In the genomic region with DNA sequence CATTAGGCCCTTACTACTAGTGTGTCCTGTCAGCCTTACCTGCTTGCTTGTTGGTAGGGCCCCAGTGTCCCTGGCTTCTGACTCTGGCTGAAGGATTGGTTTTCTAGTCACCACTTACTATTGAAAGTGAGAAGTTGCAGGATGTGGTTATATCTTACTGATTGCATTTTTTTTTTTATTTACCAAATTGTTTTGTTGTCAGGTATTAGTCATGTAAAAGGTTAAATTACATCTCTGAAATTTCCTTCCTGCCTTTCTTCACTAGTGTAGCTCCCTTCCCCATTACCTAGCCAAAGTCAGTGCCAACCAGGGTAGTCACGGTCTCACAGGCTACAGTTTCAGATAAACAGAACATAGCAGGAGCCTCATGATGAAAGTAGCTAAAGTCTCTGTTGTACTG, we compare ENCODE assay signal across 25 mouse cellular contexts.
DNase-seq lines count a peak whose midpoint lies in the region; ATAC-seq lines count a peak whose summit lies in the region.
"Had no signal": no experiment of that assay in that cellular context is flagged by ENCODE, and none has a peak within 500 bp of the region (broad histone marks: within the 10 kb centered on the region; RNA-seq: fewer than 3 reads in every experiment).

No protein-coding gene starts in this region.

- H3K4me3 ChIP-seq in limb, embryonic 10.5 days: no peak overlapping the region
- H3K4me3 ChIP-seq: forebrain, embryonic 13.5 days; heart, embryonic 10.5 days; intestine, embryonic 15.5 days; kidney, embryonic 15.5 days; limb, embryonic 12.5 days; neural tube, embryonic 12.5 days; stomach, embryonic 15.5 days had no signal

- peak; percentile 86 for ATAC-seq in activated CD4-positive, CD25-positive, alpha-beta regulatory T cell, adult 4 months
- ATAC-seq in inflammation-experienced regulatory T-cells, adult 6 months: peak; percentile 85
- ATAC-seq: forebrain, embryonic 13.5 days; intestine, embryonic 15.5 days had no signal

- no peaks in the 10 kb centered on the region for H3K9me3 ChIP-seq in limb, embryonic 10.5 days (replicated peaks)
- H3K9me3 ChIP-seq: forebrain, embryonic 13.5 days; heart, embryonic 10.5 days; intestine, embryonic 15.5 days; kidney, embryonic 15.5 days; limb, embryonic 12.5 days; neural tube, embryonic 12.5 days; stomach, embryonic 15.5 days had no signal

- peak; percentile 25 to 44 for DNase-seq in kidney, postnatal 36 days
- DNase-seq in kidney, postnatal 25 days: no peak
- peak; percentile 56 for DNase-seq in CD4-positive helper T cell, adult 2 months (ENCODE audit: low read depth, low spot score)
- no peak for DNase-seq in cerebellum, postnatal 10 days
- DNase-seq in limb, embryonic 10.5 days (ENCODE audit: low spot score): no peak
- no peak for DNase-seq in cerebellum, adult 18-20 months
- DNase-seq: adrenal gland, postnatal 25 days; cerebellum, adult 2 months; cerebellum, postnatal 36 days; gastrocnemius, postnatal 25 days; heart, postnatal 4 days; lung, adult 2 months; lung, postnatal 14 days; midbrain, embryonic 14.5 days; right cerebral cortex, postnatal 25 days had no signal

- H3K36me3 ChIP-seq in limb, embryonic 10.5 days: peaks cover 56% of the 10 kb centered on the region

- no peak overlapping the region for H3K27ac ChIP-seq in limb, embryonic 10.5 days
- H3K27ac ChIP-seq: forebrain, embryonic 13.5 days; heart, embryonic 10.5 days; hindbrain, embryonic 14.5 days; intestine, embryonic 15.5 days; kidney, embryonic 15.5 days; limb, embryonic 12.5 days; neural tube, embryonic 12.5 days; stomach, embryonic 15.5 days had no signal

- H3K4me1 ChIP-seq in limb, embryonic 10.5 days: no peaks in the 10 kb centered on the region
- H3K4me1 ChIP-seq: forebrain, embryonic 13.5 days; heart, embryonic 10.5 days; kidney, embryonic 15.5 days; limb, embryonic 12.5 days; neural tube, embryonic 12.5 days; stomach, embryonic 15.5 days had no signal

- H3K27me3 ChIP-seq in limb, embryonic 10.5 days (ENCODE audit: low read depth, poor library complexity, severe bottlenecking): no peaks in the 10 kb centered on the region
- H3K27me3 ChIP-seq: forebrain, embryonic 13.5 days; intestine, embryonic 15.5 days; kidney, embryonic 15.5 days; limb, embryonic 12.5 days; neural tube, embryonic 12.5 days; stomach, embryonic 15.5 days had no signal

- 89% methylated on average over 1 of the region's 1 CpGs for WGBS in limb, embryonic 10.5 days

Comparison
In these comparisons a context has a peak if more than half of its experiments do, and no peak if none do; other contexts are left out.
1. DNase-seq: peak in kidney, postnatal 36 days (2 of 2) and CD4-positive helper T cell, adult 2 months (single experiment); none in kidney, postnatal 25 days (0 of 2), cerebellum, postnatal 10 days (0 of 2), limb, embryonic 10.5 days (single experiment) and cerebellum, adult 18-20 months (0 of 2).